Mouse (Mus musculus): ENCODE results near the gene Calr3. TPM values are rescaled to one million over a fixed set of nuclear protein-coding genes. Genes with fewer than 3 reads are reported as not detected.

The Calr3 gene
- 1 to 10 TPM in 1 of 2 experiments, under 1 TPM in 1; 0.35 to 1.2 TPM for polyA plus RNA-seq (2017; shearing (Covaris generic))

DNA sequence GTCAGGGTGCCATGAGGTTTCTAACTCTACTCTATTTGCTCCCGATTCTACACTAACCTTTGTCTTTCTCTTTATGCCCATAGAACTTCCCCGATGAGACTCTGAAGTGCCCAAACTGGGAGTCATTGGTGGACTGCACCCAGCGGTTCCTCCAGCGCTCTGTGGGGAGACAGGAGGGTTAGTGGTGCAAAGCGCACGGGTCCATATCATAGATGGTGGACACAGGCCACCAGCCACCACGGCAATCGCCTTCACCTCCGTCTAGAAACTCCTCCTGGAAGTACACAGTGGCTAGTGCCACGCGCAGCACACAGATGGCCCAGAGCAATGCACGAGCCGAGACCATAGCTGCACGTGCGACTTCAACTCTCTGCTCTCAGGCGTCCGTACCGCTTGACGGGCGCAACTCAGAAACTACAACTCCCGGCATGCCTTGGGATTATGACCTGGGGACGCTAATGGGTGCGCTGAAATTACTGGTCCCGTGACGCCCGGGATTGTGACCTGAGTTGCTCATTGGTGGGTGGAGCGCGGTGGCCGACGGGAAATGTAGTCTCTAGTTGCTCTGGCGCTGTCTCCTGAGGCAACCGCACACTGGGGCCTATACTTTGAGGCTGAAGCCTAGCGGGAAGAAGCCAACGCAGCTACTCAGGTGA is at the start of gene Calr3, which contains the start of gene 1700030K09Rik:
Calr3 (minus strand) TSS at position 533 of the 656 bp plus-strand sequence.
1700030K09Rik (plus strand) TSS at position 543 of the 656 bp plus-strand sequence.

GRCm38 (mm10) chr8:72491680-72492621 is 48.3 kb upstream of the Calr3 start, which contains the start of gene Slc35e1:
Gene Slc35e1 (minus strand): TSS chr8:72492614.

DNA sequence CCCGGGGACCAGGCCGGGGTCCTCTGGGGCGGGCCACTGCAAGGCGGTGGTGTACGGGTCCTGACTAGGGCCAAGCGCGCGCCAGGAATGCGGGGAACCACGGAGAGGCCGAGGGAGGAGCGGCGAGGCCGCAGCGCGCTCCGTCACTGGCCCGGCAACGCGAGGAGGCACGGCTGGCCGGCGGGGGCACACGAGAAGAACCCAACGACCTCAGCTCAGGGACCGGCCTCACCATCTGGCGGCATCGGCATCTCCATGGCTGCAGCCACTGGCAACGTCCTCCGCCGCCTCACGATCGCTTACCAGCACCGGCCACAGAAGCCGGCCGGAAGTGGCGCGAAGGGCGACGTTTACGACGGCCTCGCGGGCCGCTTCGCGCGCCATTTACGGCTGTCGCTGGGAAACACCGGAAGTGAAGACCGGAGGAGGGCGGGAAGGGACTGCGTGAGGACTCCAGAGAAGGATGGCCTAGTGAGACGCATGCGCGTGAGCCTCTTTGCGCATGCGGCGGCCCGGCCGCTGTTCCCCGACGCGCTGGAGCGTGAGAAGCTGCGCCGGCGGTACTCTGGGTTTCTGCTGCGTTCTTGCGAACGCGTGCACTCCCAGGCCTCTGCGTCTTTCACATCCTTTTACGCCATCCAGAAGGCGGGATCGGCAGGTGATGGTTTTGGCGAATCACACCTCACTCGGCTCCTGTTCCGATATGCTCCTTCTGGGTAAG is 31.3 kb upstream of the Calr3 start, which contains the start of gene Cherp:
Cherp (minus strand) TSS at position 401 of the 721 bp plus-strand sequence.

GRCm38 (mm10) chr8:72421362-72422335 is 22.0 kb downstream of the Calr3 start, which contains the start of gene Eps15l1:
Gene Eps15l1 (minus strand): TSS chr8:72421460.

Other genes with a start within 250 kb of the Calr3 start
- under 1 TPM in 1 of 2 experiments, not detected in 1; 0.65 TPM for gene Cib3, start 231.0 kb downstream of the Calr3 start, polyA plus RNA-seq (2017; shearing (Covaris generic))
- not detected for gene Gm11034, start 230.2 kb downstream of the Calr3 start, polyA plus RNA-seq (2017; shearing (Covaris generic))
- 100 to 1,000 TPM; 105 to 112 TPM for gene Fam32a, start 224.1 kb downstream of the Calr3 start, polyA plus RNA-seq (2017; shearing (Covaris generic))
- 100 to 1,000 TPM; 160 to 194 TPM for gene Ap1m1, start 203.9 kb downstream of the Calr3 start, polyA plus RNA-seq (2017; shearing (Covaris generic))
- 10 to 100 TPM in 1 of 2 experiments, 1 to 10 TPM in 1; 3.4 to 12.4 TPM for gene Gm10282, start 138.6 kb downstream of the Calr3 start, polyA plus RNA-seq (2017; shearing (Covaris generic))
- 100 to 1,000 TPM; 349 to 689 TPM for gene Klf2, start 124.8 kb downstream of the Calr3 start, polyA plus RNA-seq (2017; shearing (Covaris generic))
- 10 to 100 TPM; 41.3 to 42.8 TPM for gene Eps15l1, start 22.4 kb downstream of the Calr3 start, polyA plus RNA-seq (2017; shearing (Covaris generic))
- gene 1700030K09Rik, start within 50 bp of the Calr3 start, polyA plus RNA-seq (2017; shearing (Covaris generic)), result 1 to 10 TPM; 4.8 to 8.0 TPM
- 10 to 100 TPM; 90.4 to 97.2 TPM for gene Cherp, start 31.4 kb upstream of the Calr3 start, polyA plus RNA-seq (2017; shearing (Covaris generic))
- gene Slc35e1, start 48.7 kb upstream of the Calr3 start, polyA plus RNA-seq (2017; shearing (Covaris generic)), result 10 to 100 TPM; 53.1 to 66.2 TPM
- 10 to 100 TPM; 14.0 to 16.1 TPM for gene Med26, start 104.4 kb upstream of the Calr3 start, polyA plus RNA-seq (2017; shearing (Covaris generic))
- 10 to 100 TPM; 45.8 to 51.3 TPM for gene Smim7, start 127.2 kb upstream of the Calr3 start, polyA plus RNA-seq (2017; shearing (Covaris generic))
- gene Tmem38a, start 128.2 kb upstream of the Calr3 start, polyA plus RNA-seq (2017; shearing (Covaris generic)), result 1 to 10 TPM; 1.4 to 4.2 TPM
- under 1 TPM; 0.02 to 0.29 TPM for gene Nwd1, start 202.8 kb upstream of the Calr3 start, polyA plus RNA-seq (2017; shearing (Covaris generic))